Mouse (Mus musculus) bone marrow macrophage, adult 2 months (primary cell): ENCODE measurements around the gene Gm2075.
"Not testable (repeated sequence)": the region's sequence is repeated elsewhere in the genome, so short reads cannot be mapped to it uniquely, and the experiment has no call there.

Experiments
- CTCF ChIP-seq: IDR thresholded peaks from 2 replicates; pipeline ENCODE4 v1.5.1; 2012; ENCODE audit warnings: low read depth, mild to moderate bottlenecking, low read length, moderate library complexity
- POLR2A ChIP-seq: IDR thresholded peaks from 2 replicates; pipeline ENCODE4 v1.6.1; 2012; ENCODE audit warnings: mild to moderate bottlenecking, low read depth, low read length, borderline replicate concordance

DNA sequence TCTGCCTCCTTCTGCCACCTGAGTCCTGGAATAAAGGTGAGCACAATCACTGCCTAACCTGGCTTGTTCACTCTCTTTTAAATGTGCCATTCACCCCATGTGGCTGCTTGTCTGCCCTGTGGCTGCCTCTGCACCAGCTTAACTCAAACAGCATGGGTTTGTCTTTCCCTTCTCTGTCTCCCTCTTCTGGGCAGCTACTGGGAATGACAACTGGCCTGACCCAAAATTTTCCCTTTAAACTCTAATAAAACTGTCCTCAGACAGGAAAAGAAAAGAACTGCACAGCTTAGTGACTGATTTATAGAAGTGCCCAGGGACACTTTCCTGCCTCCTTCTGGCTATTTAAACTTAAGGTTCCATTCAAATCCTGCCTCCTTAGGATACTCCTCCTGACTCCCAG is 27.4 kb downstream of the Gm2075 start:
- not testable (repeated sequence) for TF ChIP-seq CTCF, POLR2A
